Mouse (Mus musculus): Measurements from ENCODE around the gene Slc15a3.
A peak's percentile ranks its signal among the peaks of the same experiment; 100 is the strongest.

Gene Slc15a3

DNA sequence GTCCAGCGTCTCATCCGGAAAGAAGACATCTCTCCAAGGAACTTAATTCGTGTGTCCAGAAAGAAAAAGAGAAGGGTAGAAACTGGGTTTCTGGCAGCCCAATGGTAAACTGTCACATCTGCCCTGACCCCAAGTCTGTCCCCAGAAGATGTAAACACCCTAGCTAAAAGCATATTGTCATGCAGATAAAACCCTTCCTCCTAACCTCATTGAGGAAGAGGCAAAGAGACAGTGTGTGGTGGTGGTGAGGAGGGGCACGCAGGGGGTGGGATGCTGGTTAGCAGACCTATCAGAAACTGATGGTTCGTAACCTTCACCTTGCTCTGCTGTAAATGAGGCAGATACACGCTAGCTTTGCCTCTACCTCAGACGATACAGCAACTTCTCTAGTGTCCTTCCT, 18.2 kb upstream of the Slc15a3 start:
- DNase-seq (ENCODE audit: low spot score in 2 of 2) = no peak

DNA sequence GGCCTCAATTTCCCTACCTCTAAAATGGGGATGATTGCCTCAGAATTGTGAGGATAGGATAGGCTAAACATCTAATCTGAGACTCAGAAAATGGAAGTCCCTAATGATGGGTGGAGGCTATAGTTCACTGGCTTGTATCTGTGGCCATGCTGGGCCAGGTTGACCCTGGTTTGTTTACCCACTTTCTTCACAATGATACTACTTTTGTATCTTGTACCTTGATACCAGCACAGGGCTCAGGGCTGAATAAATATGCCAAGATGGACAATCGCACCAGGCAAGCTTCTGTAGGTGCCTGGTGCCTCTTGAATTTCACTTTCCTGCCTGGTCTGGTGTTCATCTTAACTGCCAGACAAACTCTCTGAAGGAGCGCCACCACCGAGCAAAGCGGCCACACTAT, 17.0 kb upstream of the Slc15a3 start:
- DNase-seq (ENCODE audit: low spot score in 2 of 2) = no peak

DNA sequence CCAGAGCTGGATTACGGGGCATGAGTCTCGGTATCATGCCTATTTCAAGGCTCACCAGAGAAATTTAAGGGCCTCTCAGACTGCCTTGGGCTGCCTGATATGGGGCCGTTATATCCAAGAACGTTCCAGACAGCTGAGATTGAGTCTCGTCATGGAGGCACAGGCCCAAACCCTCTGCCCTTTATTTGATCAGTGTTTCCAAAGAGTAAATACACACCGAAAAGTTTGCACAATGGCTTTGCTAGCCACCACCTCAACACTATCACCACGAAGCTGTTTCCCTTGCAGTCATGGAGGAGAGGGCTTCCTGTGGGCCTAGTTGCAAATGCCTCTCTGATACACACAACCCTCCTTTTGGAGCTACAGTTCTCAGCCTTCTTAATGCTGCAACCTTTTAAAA, 15.5 kb upstream of the Slc15a3 start:
- no peak for DNase-seq (ENCODE audit: low spot score in 2 of 2)

DNA sequence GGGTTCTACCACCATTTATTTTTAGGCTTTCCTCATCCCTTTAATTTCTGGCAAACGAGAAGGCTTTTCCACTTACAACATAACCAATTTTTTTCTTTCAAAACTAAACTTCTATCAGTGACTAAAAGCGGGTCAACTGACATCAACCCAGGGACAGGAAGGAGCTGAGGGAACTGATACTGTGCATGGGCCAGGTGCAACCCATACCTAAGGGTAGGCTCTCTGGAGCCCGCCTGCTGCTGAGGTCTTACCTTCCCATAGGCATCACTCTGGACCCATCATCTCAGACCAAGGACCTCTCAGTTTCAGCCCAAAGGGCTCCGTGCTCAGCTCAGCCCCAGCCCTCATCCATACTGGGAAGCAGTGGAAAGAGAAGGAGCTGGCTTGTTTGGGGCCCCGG, 11.2 kb upstream of the Slc15a3 start:
- no peak for DNase-seq (ENCODE audit: low spot score in 2 of 2)

DNA sequence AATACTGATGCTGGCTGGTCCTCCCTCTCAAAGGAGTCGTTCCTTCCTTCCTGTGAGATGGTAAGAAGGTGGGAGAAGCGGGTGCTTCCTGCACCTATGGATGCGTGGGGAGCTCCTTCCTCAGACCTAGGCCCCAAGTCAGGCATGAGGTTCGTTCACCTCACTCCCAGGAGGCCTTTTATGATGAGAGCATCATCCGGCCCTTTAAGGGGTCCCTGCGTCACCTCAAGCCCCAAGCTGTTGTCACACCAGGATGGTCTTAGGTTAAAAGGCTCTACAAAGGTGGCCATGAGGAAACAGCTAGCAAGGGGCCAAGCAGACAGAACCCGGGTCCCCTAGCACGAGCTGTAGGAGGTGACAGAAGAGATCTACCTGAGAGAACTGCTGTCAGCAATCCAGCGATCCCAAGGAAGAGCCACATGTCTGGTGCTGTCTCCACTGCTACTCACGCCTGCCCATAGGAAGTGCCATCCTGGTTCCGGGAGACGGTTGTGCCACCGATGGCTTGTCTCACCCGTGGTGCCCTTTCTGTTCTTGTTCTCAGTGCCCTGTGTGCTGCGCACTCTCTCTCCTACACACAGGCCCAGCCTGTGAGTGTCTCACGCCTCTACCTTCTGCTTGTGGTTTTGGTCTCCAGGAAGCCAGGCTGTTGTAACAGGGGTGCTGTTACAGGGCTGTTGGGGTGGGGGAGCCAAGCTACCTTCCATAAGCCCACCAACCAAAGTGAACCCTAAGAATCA, 9.9 kb upstream of the Slc15a3 start, which contains the start of gene Cd6:
Gene Cd6, minus strand, starts transcription at position 623 of the 740 bp plus-strand sequence.
- no peak for DNase-seq (ENCODE audit: low spot score in 2 of 2)

DNA sequence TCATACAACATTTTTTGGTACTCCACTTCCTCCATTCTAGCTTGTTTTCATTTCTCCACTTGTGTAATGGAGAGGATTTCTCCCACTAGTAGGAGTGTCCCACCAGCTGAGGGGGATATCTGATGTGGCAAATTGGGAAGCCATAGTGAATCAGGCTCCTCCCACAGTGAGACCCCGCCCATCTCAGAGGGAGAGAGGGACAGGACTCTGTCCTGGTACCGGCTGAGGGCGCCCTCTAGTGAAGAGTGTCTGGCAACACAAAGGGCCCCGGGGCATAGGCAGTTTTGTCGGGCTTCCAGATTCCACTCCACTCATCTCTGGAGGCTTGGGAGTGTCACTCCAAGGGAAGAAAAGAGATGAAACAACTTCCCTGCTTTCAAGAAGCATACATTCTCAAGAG, 8.1 kb upstream of the Slc15a3 start:
- DNase-seq (ENCODE audit: low spot score in 2 of 2) = peak; percentile 45 to 64

DNA sequence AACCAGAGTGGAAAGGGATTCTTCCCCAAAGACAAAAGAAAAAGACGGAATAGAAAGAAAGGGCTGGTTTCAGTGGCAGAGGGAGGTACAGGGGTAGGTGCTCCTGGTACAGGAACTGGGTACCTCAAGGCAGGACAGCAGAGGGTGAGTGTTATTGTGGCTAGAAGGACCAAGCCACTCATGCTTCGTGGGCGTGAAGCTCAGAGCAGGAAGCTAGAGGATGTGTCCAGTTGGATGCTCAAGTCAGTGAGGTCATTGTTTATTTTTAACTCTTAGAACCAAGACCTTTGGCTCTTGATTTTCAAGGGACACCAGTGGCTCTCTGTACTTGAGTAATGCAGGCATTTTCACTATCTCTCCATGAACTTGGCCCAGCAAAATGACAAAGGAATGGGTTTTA, 7.5 kb upstream of the Slc15a3 start:
- DNase-seq (ENCODE audit: low spot score in 2 of 2) = no peak

DNA sequence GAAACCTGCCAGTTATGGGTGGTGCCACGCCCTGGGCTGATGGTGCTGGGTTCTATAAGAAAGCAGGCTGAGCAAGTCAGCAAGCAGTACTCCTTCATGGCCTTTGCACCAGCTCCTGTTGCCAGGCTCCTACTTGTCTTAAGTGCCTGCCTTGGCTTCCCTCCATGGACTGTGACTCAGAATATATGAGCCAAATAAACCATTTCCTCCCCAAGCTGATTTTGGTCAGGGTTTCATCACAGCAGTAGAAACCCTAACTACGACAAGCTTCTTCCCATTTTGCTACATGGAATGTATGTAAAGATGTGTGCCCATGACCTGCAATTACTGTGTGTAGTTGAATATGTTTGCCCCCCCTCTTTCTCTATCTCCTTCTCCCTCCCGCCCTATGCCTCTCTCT, 5.9 kb upstream of the Slc15a3 start:
- no peak for DNase-seq (ENCODE audit: low spot score in 2 of 2)

DNA sequence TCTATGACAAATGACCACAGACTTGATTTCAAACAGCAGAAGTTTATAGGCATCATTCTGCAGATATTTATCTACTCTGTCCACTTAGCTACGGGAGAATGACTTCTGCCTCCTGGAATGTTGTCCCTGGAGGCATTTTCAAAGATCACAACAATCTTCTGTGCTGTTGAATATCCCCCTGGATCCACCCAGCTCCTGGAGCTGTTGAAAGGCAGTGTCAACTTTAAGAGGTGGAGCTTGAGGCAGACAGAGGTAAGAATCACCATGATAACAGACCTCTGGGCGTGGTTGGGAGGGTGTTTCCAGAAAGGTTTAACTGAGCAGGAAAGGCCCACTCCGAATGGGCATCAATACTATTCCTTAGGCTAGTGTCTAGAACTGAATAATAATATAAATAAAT, 3.9 kb upstream of the Slc15a3 start:
- no peak for DNase-seq (ENCODE audit: low spot score in 2 of 2)

DNA sequence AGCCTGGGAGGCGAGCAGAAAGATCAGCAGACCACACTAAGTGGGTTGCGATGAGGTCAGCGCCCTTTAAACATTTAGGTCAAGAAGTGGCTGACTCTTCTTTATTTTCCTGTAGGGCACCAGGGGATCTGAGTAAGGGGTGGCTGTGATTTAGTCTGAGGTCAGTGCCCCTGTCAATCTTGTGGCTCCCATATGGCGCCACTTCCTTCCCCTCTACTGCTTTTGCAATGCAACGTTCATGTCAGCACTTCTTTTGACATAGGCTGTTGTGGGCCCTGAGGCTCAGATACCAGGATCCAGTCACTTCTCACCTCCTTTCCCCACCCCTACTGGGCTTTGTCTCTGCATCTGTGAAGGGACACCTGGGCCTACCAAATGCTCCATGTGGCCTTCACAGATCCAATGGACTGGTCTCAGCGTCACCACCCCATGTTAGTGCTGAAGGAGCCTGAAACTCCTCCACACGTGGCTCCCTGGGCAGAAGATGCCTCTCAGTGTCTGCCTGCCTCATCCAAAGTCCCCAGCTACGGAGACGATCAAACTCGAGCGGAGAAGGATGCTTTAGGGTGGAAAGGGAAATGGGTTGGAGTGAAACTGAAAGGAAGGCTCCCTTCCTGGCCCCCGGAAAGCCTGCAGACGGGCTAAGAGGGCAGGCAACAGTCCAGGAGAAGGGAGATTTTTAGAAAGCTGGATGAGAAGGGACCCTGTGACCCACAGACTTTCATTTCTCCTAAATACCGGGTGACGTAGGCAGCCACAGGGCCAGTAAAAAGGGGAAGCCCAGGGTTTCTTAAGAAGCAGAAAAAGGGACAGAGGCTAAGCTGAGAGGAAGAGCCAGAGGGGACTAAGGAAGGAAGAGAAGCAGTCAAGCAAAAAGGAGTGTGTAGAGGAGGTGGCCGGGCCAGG, 2.4 kb downstream of the Slc15a3 start:
- peak in 1 of 2 experiments; percentile 28 for DNase-seq (ENCODE audit: low spot score in 2 of 2)

DNA sequence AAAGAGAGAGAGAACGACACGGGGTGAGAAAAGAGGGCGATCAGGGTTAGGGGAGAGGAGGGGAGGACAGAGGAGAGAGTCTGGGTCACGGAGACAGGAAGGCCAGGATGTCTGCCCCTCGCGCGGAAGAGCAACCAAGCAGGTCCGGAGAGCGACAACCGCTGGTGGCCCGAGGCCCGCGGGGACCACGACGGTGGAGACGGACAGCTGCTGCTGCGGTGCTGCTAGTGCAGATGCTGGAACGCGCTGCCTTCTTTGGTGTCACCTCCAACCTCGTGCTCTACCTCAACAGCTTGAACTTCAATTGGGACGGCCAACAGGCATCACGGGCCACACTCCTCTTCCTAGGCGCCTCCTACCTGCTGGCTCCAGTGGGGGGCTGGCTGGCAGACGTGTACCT, 3.4 kb downstream of the Slc15a3 start:
- peak in 1 of 2 experiments; percentile 39 for DNase-seq (ENCODE audit: low spot score in 2 of 2)

DNA sequence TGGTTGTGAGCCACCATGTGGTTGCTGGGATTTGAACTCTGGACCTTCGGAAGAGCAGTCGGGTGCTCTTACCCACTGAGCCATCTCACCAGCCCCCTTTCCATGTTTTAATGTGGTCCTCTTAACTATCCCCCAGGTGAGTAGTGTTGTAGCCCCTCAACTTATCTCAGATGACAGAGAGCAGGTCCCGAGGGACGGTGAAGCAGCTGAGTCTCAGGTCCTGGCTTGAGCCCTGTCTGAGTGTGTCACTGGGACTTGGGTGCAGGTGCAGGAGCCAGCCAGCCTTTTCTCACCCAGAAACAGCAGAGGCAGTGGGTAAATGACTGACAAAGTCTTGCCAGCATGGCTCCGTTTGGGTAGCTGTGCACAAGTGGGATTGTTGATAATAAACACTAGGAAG, 4.7 kb downstream of the Slc15a3 start:
- no peak for DNase-seq (ENCODE audit: low spot score in 2 of 2)

DNA sequence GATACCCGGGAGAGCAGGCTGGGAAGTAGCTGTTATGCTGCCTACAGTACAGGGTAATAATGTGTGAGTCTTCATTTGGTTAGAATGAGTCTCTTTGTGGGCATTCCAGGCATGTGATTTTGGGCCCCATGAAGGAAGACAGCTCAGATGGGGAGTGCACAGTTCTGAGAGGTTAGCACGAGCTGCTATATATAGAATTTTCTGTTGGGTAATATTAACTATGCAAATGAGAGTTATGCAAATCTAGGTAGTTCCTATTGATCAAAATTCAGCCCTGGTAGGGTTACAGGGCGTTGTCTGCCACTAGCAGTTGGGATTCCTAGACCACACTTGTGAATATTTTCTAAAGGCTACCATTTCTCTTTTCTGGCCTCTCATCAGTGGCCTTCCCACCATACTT, 5.9 kb downstream of the Slc15a3 start:
- DNase-seq (ENCODE audit: low spot score in 2 of 2) = no peak

DNA sequence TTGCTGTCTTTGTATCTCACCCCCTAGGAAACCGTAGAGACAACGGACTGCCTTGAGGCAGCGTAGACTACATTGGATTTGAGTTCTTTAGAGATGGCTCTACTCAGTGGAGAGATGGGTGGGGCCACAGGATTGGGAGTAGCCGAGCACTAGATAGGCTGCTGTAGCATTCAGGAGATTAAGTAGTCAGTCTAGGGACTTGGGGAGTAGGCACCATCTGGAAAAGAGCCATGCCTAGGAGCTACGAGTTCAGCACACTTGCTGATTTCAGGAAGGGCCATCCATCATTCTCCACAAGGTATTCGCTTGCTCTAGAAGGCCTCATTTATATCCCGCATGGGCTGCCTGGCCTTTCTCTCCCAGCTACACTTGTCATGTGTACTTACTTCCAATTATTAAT, 6.6 kb downstream of the Slc15a3 start:
- no peak for DNase-seq (ENCODE audit: low spot score in 2 of 2)

DNA sequence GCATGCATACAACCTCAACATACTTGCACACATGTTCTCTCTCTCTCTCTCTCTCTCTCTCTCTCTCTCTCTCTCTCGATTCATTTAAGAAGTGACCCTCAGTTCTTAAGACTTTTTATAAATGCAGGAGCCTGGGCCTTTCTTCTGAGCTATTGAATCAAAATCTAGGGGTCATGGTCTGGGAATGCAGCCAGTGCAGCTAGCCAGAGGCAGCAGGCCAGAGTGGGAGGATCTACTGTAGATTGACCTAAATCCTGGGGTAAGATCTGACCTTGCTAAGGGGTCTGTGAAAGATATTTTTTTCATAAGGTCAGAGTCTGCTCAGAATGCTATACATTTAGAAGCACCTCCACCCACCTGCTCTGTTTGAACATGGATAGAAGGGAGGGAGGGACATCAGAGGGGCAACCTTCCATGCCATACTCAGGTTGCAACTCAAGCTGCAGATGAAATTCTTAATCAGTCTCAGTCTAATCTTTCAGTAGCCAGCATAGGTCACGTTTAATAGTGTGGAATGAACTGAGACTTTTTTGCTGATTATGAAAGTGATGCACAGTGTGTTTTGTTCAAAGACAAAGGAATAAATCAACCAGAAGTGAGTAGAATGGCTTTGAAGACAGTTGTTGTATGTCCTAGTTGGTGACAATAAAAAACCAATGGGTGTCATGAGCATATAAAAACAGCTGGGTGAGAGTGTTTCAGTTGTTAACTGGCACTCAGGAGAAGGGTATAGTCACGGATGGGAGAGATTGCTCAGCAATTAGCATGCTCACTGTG, 8.0 kb downstream of the Slc15a3 start:
- DNase-seq (ENCODE audit: low spot score in 2 of 2) = no peak

DNA sequence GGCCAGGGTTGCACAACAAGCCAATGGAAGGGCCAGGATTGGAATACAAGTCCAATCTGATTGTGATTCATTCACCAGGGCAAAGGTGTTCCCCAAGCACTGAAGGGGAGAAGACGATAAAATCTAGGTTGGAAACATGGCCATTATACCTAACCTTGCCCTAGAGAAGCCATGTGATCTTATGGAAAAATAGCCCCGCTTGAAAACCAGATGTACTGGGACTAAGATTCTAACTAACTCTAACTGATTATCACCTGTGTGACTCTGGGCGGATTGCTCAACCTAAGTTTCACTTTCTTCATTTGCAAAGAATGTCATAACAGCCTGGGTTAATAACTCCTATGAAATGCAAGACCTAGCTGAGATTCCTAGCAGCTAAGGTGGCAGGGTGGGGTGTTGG, 15.9 kb downstream of the Slc15a3 start:
- no peak for DNase-seq (ENCODE audit: low spot score in 2 of 2)

DNA sequence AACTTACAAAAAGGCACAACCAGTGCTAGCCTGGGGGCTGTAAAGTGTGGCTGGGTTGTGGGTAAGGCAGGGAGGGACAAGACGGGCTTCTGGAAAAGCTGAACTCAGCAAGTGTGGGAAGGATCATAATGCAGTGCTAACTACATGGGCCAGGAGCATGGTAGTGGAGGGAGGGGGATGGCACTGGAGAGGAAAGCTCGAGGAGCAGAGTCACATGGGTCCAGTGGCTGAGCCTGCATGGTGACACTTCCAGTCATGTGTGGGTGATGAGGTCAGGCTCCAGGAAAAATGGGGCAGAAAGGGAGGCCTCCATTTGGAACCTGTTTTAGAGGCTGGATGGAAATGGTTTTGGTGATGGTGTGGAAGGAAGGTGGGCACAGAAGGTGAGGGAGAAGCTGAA, 17.0 kb downstream of the Slc15a3 start:
- no peak for DNase-seq (ENCODE audit: low spot score in 2 of 2)

DNA sequence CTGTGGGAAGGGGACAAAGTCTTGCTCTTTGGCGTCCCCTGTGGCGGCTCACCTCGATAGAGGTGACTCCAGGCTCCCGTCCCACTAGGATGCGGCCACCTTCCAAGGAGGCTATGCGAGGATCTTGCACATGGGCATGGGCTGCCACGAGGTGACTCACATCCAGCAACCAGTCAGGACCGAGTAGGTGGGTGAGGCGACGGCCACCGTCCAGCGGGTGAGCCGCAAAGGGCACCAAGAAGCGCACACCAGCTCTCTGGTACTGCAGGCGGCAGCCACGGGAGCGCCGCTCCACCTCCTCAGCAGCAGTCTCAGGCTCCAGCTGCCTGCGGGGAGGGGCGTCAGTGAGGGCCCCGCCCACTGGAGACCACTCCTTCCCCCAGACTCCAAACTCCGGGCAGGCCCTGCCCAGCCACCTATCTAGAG, 20.6 kb downstream of the Slc15a3 start:
- no peak for DNase-seq (ENCODE audit: low spot score in 2 of 2)

DNA sequence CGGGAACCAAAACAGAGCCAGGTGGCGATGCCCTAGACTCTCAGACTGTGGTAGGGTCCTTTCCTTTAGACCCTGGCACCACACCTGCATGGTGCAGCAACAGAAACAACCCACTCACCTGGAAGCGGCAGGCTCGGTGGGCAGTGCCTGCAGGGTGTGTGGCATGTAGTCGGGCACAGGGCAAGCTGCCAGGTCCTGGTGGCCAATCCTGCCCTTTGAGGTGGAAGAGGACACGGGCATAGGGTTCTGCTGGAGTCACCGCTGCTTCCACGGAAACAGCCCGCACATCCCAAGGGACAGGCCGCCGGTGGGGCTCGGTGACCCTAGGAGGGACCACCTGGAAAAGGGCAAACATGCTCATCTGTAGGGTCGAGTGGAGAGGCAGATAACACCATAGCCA, 26.8 kb downstream of the Slc15a3 start:
- DNase-seq (ENCODE audit: low spot score in 2 of 2) = no peak

DNA sequence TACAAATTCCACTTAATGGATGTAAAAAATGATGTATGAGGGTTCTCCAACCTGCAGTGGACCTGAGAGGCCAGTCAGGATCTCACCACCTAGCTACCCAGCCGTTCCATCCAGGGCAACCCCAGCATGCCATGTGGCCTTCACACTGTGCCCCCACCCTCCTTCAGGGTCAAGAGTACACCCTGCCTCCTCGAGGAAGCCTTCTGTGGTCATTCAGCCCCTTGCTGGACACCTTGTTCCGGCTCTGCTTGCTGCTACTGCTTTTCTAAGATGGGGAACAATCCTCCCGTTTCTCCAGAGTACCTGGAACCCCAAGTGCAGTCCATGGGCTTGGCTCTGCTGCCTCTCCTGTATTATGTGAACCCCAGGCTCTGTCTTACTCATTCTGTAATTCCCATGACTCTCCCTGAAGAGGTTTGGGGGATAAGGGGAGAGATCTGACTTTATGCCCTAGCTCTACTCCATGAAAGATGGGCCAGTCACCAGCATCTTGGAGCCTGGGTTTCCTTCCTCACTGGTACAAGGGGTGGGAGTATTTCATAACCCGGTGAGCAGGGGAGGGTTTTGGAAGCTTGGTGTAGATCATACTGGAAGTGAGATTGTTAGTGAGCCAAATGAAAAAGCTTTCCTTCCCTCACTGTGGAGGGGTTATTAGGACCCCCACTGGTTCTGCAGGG, 28.6 kb downstream of the Slc15a3 start:
- DNase-seq (ENCODE audit: low spot score in 2 of 2) = no peak

DNA sequence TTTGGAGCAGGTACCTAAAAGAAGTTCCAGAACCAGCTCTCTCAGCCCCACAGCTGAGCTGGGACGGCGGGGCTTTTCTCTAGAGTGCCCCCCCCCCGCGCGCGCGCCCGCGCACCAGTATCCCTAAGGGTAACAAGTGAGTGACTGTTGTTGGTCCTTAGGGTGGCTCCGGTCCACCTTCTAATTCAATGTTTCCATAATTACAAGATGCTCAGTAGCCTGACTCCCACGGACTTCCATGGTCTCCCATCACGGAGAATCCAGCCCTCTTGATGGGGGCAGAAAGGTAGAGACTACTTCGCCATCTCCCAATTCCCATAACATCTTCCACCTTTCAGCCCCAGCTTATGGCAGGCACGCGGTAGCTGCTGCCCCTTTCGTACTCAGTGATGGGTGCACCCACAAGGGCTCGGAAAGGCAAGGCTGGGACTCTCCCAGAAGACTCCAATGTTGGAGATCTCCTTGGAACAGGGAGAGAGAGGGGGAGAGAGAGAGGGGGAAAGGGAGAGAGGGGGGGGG, 29.2 kb downstream of the Slc15a3 start:
- no peak for DNase-seq (ENCODE audit: low spot score in 2 of 2)
